Mouse (Mus musculus) heart, adult 10 weeks (tissue): ENCODE data around the gene Ipo4. TPM values are rescaled to one million over a fixed set of nuclear protein-coding genes. Genes with fewer than 3 reads are reported as not detected.

Experiments
- polyA plus RNA-seq: library from polyadenylated mRNA; stranded (reverse); fragments of 350-450 nt; fragmentation: Illumina TruSeq; extraction: RNeasy Lipid Tissue Mini Kit (QIAGEN cat#74804); gene quantifications from one replicate; pipeline ENCODE4 v1.2.3, GENCODE M21; 2014; ENCODE audit warnings: low read depth, low replicate concordance

The Ipo4 gene
- 40.5 TPM for polyA plus RNA-seq

DNA sequence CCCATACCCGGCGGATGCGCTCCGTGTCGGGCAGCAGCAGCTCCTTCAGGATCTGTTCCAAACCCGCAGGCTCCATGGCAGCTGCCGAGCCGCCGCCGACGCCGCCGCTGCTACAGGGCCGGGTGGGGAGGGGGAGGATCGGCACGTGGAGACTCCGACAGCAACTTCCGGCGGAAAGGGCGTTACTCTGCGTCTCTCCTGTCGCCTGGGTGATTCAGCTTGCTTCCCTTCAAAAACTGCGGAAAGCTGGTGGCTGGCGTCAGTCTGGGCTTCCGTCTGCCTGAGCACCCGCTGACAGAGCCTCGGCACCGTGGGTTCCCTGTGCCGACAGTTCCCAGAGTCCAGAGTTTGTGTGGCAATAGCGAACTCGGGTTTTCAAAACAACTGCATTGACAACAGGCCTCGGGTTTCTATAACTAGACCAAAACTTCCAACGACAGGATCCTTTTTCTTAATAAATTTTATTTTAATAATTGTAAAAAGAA, at the start of gene Ipo4:
TSS of gene Ipo4 (minus strand) at position 435 of the 485 bp plus-strand sequence.

DNA sequence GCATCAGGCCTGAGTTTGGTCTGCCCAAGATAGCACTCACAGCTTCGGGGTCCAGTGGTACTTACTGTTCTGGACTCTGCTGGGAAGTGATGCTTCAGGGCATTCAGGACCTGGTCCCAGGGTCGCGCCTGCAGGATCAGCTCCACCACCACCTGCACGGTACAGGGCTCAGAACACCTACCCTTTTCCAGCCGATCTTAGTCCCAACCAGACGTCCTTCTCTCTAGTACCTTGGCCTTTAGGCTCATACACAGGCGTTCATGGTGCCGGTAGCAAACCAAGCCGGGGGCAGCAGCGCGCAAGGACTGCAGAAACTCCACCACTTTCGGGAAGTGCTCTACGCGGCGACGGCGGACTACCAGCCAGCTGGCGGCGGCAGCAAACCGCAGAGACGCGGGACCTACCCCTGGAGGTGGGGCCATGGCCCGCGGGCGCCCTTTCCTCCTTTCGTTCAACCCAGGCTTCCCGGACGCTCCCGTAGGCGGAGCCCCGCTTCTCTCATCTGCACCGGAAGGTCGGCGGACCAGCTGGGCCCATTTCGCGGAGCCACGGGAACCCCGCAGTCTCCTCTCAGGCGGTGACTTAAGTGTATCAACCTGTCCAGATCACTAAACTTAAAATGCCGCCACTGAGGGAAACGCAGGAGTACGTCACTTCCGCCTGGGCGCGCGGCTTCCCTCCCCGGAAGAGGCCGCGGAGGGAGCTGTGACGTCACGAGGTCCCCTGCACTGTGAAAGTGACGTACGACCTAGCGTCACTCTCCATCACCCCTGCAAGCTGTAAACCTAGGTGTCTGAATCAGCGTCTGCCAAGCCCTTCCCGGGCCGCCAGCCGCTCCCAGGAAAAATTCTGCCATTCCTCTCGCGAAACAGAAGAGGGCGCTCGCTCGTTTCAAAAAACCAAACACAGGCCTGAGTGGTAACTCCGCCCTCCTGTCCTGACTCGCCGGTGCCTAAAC, 45.7 kb upstream of the Ipo4 start, which contains the start of gene Tinf2:
TSS of gene Tinf2 (minus strand) at position 661 of the 958 bp plus-strand sequence.

DNA sequence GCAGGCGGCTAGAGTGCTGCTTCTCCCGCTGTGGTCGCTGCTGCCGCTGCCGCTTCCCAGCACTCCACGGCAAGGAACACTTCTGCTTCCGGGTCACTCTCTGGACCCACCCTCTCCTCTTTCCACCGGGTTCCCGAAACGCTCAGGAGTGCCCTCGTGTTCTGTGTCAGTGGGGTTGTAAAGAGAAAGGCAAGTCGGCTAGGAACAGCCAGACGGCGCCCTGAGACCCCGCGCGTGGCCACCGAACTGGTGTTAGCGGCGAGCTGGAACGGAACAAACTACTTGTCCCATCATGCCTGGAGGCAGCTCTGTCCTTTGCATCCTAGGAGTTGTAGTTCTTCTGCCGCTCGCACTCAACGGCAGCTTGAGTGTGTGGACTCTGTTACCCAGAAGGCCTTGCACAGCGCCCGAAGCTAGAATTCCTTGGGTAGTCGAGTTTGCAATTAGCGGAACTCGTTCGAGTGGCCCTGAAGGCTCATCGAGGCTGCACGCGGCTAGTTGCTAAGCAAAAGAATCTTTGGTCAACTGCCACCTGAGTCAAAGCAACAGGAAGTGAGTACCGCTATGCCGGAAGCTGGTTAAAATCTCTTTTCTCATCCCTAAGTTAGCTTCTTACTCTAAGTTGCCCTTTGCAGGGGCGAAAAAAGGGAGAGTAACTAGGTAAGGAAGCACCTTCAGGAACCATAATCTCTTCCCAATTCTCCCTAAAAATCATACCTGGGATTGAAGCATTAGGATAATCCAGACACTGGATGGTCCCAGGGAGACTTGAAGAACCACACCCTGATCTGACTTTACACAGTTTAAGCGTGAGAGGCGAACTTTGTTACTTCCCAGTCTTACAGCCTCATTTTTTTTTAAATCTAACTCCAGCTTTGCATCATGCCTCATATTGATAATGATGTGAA, 36.3 kb upstream of the Ipo4 start, which contains the start of the genes Gmpr2 and Nedd8:
TSS of gene Gmpr2 (plus strand) at position 109 of the 908 bp plus-strand sequence.
TSS of gene Nedd8 (minus strand) at position 292 of the 908 bp plus-strand sequence.

DNA sequence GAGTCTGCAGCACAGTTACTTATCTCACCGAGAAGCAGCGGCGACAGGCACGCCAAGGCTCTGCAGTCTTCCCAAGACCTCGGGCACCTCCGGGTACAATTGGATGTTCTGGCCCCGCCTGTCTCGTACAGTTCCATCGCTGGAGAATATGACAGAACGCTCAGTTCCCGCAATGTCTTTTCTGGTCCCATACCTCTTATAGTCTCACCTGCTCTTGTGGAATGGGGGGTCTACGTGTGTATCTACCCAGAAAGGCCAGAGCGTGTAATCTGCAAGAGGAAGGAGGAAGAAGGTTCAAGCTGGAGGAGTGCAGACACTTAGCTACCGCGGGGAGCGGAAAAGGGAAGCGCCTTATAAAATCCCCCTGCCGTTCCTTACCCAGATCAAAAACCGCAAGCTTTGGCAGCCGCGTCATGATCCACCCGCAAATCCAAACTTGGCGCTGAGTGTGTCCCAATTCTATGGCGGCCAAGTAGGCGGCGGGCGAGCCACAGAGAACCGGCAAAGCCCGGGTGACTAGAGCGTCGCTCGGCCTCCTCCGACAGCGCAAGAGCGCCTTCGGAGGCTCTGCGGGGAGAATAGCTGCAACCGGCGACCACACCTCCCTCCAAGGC, 24.3 kb upstream of the Ipo4 start, which contains the start of gene Mdp1:
TSS of gene Mdp1 (minus strand) at position 549 of the 614 bp plus-strand sequence.

DNA sequence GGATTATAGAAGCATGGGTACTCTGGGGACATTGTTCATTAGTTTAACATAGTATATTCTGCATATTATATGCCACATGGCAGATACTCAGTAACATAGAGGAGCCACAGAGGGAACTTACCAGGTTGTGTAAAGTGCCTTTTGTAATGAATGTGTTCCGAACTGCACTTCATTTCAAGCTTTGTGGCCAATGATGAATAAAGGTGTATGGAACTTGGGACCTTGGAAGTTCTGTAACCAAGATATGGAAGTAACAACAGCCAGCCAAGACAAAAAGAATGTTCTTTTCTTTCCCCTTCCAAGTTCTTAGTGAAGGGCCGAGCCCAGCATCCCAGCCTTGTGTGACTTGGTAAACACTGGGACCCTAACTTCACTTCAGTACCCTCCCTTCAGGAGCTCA, 14.1 kb upstream of the Ipo4 start, which contains the start of gene Tssk4:
TSS of gene Tssk4 (plus strand) at position 301 of the 400 bp plus-strand sequence.

DNA sequence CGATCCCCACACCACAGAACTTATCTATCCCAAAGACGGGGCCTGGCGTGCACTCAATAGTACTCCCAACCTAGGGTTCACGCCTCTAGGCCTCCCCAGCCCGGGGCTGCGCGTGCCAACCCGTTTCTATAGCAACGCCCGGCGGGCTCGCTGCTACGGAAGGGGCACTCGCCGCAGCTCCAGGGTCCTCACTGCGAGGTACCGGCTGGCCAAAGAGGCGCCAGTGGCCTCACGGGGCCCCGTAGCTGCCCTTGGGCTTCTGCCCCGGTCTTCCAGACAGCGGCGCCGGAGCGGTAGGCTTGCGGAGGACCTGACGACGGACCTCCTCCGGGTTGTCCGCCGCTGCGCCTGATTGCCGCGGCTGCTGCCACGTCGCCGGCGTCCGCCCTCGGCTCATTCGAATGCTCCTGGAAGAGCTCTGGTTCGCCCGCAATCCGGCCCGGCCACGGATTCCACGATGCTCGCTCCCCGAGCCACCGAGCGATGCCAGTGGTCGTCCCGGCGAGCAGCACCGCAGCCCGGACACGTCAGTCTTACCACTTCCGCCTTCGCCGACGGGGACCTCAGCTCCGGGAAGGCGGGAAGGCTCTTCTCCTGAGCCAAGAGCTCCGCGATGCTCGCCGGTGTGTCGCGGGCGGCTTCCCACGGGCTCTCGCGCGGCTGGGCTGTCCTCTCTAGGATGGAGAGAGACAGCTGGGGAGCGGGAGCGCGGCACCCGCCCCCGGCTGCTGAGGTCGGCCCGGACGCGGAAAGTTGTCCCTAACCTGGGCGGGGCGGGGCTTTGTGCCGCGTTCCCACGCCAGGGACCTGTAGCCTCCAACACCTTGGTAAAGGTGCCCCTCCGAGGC, 7.5 kb upstream of the Ipo4 start, which contains the start of gene Tm9sf1:
TSS of gene Tm9sf1 (minus strand) at position 747 of the 848 bp plus-strand sequence.

DNA sequence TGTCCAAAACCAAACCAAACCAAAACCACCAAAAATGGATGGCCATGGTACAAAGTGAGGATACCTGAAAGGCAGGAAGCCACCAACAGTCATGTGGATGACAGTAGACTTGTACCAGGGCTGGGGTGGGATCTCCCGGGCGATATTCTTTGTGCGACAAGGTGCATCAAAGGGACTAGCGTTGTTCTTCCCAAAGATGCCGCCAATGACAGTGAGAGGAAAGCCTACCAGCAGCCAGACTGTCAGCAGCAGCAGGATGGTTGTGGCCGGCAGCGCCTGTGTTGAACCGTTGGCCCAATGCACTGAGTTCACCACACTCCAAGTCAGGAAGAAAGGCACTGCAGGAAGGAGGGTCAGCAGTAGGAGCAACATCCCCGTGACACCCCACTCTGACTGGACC, 2.0 kb upstream of the Ipo4 start, which contains the start of gene Gm49378:
TSS of gene Gm49378 (minus strand) at position 101 of the 400 bp plus-strand sequence.

DNA sequence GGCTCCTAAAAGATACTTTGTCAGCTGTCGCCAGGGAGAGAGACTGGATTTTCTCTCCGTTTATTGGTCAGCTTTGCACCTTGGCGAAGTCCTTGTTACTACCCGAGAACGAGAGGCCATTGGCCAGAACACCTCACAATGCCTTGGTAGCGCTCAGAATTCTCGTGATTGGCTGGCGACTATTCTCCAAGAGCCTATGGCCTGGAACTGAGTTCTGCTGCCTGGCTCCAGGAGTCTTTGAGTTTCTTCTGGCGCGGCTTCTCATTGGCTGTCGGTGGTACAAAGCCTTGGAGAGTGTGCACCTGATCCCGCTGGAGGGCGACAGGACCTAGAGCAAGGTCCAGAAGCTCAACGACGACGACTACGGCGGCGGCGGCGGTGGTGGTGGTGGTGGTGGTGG, 17.9 kb downstream of the Ipo4 start, which contains the start of gene Rec8:
TSS of gene Rec8 (plus strand) at position 216 of the 400 bp plus-strand sequence.

DNA sequence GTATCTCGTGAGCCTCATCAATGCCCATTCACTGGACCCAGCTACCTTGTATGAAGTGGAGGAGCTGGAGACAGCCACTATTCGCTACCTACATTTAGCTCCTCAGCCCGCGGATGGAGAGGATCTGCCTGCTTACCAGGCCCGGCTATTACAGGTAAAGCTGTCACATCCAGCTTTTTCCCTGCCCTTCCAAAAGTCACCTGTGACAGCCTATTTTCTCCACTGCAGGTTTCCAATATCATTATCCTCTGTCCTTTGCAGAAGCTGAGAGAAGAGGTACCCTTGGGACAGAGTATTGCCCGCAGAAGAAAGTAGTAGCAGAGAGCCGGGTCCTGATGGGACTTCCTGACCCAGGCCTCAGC, 32.5 kb downstream of the Ipo4 start, which contains the start of gene Irf9:
TSS of gene Irf9 (plus strand) at position 301 of the 362 bp plus-strand sequence.

DNA sequence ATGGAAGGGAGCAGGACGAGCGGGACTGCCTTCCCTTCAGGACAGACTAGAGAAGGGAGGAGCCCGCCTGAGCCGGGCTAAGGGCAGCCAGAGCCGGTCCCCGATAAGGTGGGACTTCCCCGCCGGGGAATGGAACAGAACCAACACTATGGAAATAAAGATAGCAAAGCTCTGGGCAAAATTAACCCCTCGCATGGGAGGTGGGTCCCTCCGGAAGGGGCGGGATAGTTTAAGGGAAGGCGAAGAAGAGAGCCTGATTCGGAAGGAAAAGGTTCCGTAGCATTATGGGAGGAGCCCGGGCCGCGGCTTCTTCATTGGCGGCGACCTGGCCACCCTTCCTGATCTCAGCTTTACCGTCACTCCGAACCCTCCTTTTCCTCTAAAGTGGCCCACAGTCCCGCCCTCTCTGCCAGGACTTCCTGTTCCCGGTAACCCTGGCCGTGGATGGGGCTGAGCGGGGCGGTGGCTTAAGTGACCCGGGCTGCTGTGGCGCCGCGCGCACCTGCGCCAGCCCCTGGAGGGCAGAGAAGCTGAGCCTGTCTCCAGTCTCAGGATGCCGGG, 44.3 kb downstream of the Ipo4 start, which contains the start of gene Rnf31:
TSS of gene Rnf31 (plus strand) at position 378 of the 561 bp plus-strand sequence.

DNA sequence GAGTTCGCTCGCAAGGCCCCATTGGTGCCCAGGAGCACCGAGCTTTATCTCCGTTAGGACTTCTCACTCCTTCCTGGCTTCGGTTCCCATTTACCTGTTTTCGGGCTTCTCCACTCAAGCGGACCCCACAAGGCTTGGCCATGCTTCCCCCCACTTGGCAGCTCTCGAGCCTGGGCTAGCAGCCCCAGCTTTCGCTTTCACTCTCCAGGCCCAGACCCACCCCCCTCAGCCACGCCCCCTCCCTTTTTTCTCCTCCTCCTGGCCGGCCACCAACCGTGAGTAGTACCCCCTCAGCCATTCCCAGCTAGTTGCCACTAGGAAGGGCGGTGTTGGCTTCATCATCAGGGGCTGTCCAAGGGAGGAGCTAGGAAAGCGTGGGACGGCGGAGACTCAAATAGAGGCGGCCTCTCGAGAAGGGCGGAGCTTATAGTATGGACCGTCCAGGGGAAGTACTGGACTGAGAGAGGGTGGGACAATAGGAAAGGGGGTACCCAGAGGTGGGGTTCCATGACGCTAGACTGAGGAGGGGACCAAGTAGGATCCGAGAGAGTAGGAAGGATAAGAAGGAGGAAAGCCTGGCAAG, 44.9 kb downstream of the Ipo4 start, which contains the start of gene Psme2:
TSS of gene Psme2 (minus strand) at position 366 of the 583 bp plus-strand sequence.

DNA sequence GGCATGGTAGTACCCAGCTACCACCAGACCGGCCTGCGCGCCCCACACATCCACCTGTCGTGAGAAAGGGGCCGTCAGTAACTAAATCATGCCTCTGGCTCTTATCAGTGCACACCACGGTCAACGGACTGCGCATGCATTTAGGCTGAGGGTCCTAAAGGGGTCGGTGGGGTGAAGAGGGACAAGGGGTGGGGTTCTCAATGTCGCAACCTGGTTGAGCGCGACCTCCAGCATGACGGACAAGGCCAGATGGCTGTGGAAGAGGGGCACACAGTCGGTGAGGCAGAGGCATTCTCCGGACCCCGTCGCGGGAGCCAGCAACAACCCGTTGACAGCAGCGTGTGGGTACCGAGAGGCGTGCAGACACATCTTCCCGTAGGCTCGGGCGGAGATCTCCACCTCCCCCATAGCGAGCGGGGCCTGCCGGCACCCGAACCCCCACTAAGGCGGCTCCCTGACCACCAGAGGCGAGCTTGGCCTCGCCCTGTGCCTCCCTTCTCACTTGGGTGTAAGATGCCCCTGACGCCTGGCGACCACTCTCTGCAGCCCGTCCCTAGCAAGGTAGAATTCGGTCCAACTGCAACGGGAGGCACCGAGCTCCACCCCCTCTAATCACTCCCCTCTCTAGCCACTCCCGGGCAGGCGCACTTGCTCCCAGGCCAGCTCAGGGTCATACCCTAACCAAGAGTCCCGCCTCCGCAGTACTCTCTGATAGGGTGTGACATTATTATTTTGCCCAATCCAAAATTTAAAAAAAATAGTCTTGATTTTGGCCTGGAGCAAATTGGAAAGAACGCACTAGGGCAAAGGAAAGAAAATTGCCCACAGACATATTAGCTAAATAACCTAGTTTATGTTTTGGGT, 50.8 kb downstream of the Ipo4 start, which contains the start of gene Emc9:
TSS of gene Emc9 (minus strand) at position 601 of the 864 bp plus-strand sequence.

DNA sequence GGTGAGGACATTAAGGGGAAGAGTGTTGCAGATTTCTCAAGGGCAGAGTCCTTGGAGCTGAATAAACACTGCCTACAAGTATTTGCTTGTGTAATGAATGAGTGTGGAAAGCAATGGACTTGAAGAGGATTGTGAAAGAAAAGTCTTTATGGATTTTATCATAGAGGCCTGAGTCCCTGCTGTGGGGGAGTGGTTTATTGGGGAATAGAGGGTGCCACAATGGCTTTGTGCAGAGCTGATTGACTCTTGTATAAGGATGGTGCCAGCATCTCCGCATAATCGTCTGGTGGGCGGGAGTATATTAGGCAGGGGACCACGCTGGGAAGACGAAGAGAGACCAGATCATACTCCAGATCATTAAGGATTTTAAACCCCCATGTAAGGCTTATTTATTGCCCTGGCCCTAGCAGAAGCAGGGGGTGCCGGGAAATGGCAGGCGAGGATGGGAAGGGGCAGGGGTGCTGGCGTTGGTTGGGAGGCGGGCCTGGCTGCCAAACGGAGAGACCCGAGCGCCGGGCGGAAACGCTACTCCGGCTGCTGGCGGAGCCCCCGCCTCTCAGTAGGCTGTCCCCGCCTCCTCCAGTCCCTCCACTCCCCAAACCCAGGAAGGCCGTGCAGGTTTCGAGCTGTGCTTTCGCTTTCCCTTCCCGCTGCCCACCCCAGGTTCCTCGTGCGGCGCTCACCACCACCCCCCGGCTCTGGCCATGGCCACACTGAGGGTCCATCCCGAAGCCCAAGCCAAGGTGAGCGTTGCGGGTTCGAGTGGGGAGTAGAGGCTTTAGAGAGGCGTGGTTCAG, 57.7 kb downstream of the Ipo4 start, which contains the start of gene Psme1:
TSS of gene Psme1 (plus strand) at position 253 of the 797 bp plus-strand sequence.

